Mouse (Mus musculus) embryonic fibroblast, embryonic 13.5 days (primary cell): ENCODE data around the gene Gm17387. TPM values are rescaled to one million over a fixed set of nuclear protein-coding genes. Genes with fewer than 3 reads are reported as not detected.
"Not testable (repeated sequence)": the region's sequence is repeated elsewhere in the genome, so short reads cannot be mapped to it uniquely, and the experiment has no call there.

Experiments used
- H3K27ac ChIP-seq: 2 replicates; pipeline ENCODE4 v1.5.1; 2012; ENCODE audit warnings: low read length, control low read depth, inconsistent platforms; ENCODE audit not compliant: insufficient read depth
- H3K4me1 ChIP-seq: 2 replicates; pipeline ENCODE4 v1.6.1; 2011; ENCODE audit warnings: low read length; ENCODE audit not compliant: control insufficient read depth, insufficient read depth
- H3K4me3 ChIP-seq: 2 replicates; pipeline ENCODE4 v1.5.1; 2011; ENCODE audit warnings: mild to moderate bottlenecking, control low read depth, low read length; ENCODE audit not compliant: insufficient read depth
- CTCF ChIP-seq: IDR thresholded peaks from 2 replicates; pipeline ENCODE4 v1.5.1; 2011; ENCODE audit warnings: mild to moderate bottlenecking, control low read depth, low read length, moderate library complexity, borderline replicate concordance; ENCODE audit not compliant: insufficient read depth
- POLR2A ChIP-seq: IDR thresholded peaks from 2 replicates; pipeline ENCODE4 v1.6.1; 2011; ENCODE audit warnings: low read depth, mild to moderate bottlenecking, control low read depth, low read length, moderate library complexity
- polyA plus RNA-seq: library from polyadenylated mRNA; stranded (reverse); fragments of >200 nt; gene quantifications from 2 replicates; pipeline ENCODE4 v1.2.4, GENCODE M21; 2011; ENCODE audit warnings: low read depth; ENCODE audit not compliant: missing spikeins, insufficient read length

Gm17387 gene
- polyA plus RNA-seq, 1 experiment = not detected

GRCm38 (mm10) chr7:141032458-141033167, 3.7 kb downstream of the Gm17387 start:
- no peak overlapping the region for H3K27ac ChIP-seq
- no peak overlapping the region for H3K4me3 ChIP-seq
- no peak for TF ChIP-seq CTCF
- no peak for TF ChIP-seq POLR2A
- H3K4me1 ChIP-seq = no peaks in the 10 kb centered on the region

GRCm38 (mm10) chr7:141036624-141037023, 7.7 kb downstream of the Gm17387 start:
- not testable (repeated sequence) for H3K27ac ChIP-seq, H3K4me3 ChIP-seq, H3K4me1 ChIP-seq

DNA sequence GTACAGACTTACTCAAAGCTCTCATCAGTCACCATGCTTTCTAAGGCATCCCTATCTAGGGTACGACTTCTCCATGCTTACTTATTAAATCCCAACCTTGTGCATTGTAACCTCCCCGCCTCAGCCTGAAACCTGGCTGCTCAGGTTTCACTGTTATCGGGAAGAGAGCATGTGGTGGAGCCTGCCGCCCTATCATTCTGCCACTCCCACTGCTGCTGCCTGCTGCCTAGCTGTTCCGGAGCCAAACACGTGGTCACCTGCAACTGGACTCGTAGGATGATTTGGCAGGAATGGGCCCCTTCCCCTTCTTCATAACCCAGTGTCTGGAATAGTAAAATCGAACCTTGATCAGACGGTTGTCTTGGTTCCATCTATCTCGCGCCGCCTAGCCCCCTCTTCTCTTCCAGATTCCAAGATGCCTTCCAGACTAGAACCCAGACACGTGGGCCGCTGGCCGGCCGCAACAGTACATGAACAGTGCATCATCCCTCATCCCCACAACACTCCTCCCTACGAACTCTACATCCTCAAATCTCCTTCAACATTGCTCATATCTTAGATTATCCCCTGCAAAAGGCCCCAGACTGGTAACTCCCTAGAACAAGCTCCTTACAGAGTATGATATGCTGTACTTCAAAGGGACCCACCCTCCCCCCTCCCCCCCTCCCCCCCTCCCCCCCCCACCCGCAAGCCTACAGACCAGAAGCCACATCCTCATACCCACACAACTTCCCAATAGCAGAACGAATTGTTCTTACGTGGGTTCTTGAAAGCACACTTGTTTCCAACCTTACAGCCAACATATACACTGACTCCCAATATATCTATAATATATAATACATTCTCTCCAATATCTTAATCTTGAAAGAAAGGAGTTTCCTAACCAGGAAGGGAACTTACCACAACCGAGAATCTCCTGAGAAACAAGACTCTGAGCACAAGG, 9.4 kb downstream of the Gm17387 start:
- Histone ChIP-seq H3K27ac (no peak overlapping the region), H3K4me3 (no peak overlapping the region), H3K4me1 (peaks cover 3% of the 10 kb centered on the region; the same call in 1 of the 2 replicates)
- TF ChIP-seq POLR2A (no peak), CTCF (no peak)

DNA sequence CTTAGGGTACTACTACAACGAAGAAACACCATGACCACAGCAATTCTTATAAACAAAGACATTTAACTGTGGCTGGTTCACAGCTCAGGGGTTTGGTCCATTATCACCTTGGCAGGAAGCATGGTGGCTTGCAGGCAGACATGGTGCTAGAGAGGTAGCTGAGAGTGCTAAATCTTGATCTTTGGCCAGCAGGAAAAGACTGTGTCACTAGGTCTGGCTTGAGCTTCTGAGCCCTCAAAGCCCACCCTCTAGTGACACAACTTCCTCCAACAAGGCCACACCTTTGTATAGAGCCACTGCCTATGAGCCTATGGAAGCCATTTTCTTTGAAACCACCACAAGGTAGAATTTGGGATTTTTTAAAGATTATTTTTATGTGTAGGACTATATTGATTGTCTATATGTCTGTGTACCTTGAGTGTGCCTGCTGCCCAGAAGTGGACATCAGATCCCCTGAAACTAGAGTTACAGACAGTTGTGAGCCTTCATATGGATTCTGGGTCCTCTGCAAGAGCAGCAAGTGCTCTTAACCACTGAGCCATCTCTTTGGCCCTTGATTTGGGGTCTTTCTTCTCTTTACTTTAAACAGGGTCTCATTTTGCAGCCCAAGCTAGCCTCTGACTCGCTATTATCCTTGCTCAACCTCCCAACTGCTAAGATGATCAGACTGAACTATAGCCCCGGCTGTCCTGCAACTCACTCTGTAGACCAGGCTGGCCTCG, 10.6 kb downstream of the Gm17387 start:
- no peak overlapping the region for H3K27ac ChIP-seq
- no peak overlapping the region for H3K4me3 ChIP-seq
- no peak for TF ChIP-seq POLR2A
- no peak for TF ChIP-seq CTCF
- peaks cover 3% of the 10 kb centered on the region; the same call in 1 of the 2 replicates for H3K4me1 ChIP-seq

DNA sequence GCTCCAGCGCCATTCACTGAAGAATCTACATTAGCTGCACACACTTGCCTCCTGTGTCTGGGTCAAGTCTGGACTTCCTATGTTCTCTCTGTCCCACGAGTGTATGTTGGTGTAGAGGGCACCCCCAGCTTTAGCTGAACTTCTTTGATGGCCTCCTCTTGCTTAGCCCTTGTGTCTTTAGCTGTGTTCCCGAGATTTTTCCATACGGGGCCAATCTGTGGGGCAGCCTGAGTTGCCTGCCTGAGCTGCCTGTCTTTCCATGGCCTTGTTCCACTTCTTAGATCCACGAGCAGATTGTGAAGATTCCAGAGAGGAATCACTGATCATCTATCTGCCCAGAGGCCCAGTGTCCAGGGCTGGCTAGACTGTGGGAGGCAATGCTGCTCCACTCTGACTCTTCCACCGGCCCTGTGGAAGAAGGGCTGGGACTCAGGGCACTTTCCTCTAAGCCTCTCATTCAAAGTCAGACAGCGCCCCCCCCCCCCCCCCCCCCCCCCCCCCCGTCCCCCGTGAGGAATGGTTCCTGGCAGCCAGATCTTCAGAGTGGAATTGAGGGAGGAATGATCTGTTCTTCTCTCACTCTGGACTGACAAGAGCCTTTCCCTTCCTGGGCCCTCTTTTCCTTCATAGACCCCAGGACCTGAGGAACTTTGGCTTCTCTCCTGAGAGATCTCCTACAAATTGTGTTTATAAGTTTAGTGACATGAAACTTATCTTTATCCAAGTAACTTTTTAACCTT, 12.1 kb downstream of the Gm17387 start:
- Histone ChIP-seq H3K4me3 (no peak overlapping the region), H3K27ac (peak overlapping the region; percentile 95), H3K4me1 (peaks cover 3% of the 10 kb centered on the region; the same call in 1 of the 2 replicates)
- TF ChIP-seq CTCF (no peak), POLR2A (peak; percentile 37; the same call in 1 of the 2 replicates)

GRCm38 (mm10) chr7:141041661-141042060, 12.7 kb downstream of the Gm17387 start:
- H3K4me1 ChIP-seq = peaks cover 7% of the 10 kb centered on the region; the same call in 1 of the 2 replicates
- TF ChIP-seq CTCF = no peak
- TF ChIP-seq POLR2A = no peak; the same call in 1 of the 2 replicates
- peak overlapping the region; percentile 95 for H3K27ac ChIP-seq
- H3K4me3 ChIP-seq = no peak overlapping the region

GRCm38 (mm10) chr7:141042539-141042938, 13.6 kb downstream of the Gm17387 start:
- Histone ChIP-seq H3K4me3 (no peak overlapping the region), H3K27ac (no peak overlapping the region), H3K4me1 (peaks cover 15% of the 10 kb centered on the region)

DNA sequence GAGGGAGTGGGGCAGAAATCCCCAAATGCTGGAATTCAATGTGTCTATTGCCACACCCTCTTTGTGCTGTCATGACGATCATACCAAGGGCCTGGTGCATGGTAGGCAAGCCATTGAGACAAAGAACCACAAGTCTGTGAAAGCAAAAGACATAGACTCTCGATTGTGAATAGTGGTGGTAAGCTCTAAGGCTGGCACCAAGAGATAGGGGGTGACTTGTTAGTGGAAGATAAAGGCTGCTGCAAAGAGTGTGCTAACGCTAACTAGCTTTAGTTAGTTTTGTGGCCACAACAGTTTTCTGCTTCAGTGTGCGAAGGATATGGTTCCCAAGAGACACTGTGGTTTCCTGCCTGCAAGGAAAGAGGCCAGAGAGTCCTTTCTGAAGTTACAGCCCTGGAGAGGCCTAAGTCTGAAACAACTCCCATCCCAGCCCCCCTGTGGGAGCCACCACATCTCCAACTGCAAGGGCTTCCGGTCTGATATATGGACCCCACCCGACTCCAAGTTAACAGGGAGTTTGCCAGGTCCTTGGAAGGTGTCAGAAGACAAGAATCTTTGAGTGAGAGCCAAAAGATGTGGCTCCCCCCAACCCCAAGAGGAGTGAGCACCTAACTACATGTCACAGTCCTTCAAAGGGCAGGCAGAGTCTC, 18.1 kb downstream of the Gm17387 start:
- TF ChIP-seq POLR2A (peak; percentile 61), CTCF (no peak)
- H3K27ac ChIP-seq = peak overlapping the region; percentile 99
- peaks cover 15% of the 10 kb centered on the region for H3K4me1 ChIP-seq
- H3K4me3 ChIP-seq = no peak overlapping the region

More at GRCm38 (mm10) chr7:141042539-141042938, 13.6 kb downstream of the Gm17387 start:
- no peak for TF ChIP-seq POLR2A
- no peak for TF ChIP-seq CTCF
